Mouse (Mus musculus) heart, adult 2 months (tissue): ENCODE measurements around the gene Nup160. TPM values are rescaled to one million over a fixed set of nuclear protein-coding genes. Genes with fewer than 3 reads are reported as not detected.
A peak's percentile ranks its signal among the peaks of the same experiment; 100 is the strongest.

Source experiments
- DNase-seq, 2 experiments: peaks; one replicate each; pipeline ENCODE4 v3.0.0; 2021
- H3K27ac ChIP-seq: fragments of 200-600 bp; 2 replicates; pipeline ENCODE4 v1.8.1; 2022
- H3K27me3 ChIP-seq: fragments of 200-500 bp; 2 replicates; pipeline ENCODE4 v1.6.1; 2012; ENCODE audit warnings: mild to moderate bottlenecking, low read length, inconsistent platforms, mixed read lengths; ENCODE audit not compliant: control insufficient read depth, insufficient read depth
- H3K36me3 ChIP-seq: fragments of 200-500 bp; 2 replicates; pipeline ENCODE4 v1.6.1; 2012; ENCODE audit warnings: low read length, inconsistent platforms; ENCODE audit not compliant: control insufficient read depth, insufficient read depth
- H3K4me1 ChIP-seq: fragments of 200-500 bp; 2 replicates; pipeline ENCODE4 v1.6.1; 2011; ENCODE audit warnings: low read length; ENCODE audit not compliant: control insufficient read depth, insufficient read depth
- H3K4me3 ChIP-seq: fragments of 200-600 bp; 2 replicates; pipeline ENCODE4 v1.8.1; 2022
- H3K79me2 ChIP-seq: fragments of 200-500 bp; replicated peaks from 2 replicates; pipeline ENCODE4 v1.6.1; 2012; ENCODE audit warnings: mild to moderate bottlenecking, inconsistent platforms, low read length, moderate library complexity, mixed read lengths; ENCODE audit not compliant: control insufficient read depth, insufficient read depth
- H3K9ac ChIP-seq: fragments of 200-500 bp; 2 replicates; pipeline ENCODE4 v1.6.1; 2012; ENCODE audit warnings: low read depth, mild to moderate bottlenecking, control low read depth, inconsistent platforms, low read length, mixed read lengths
- CTCF ChIP-seq: fragments of 200-600 bp; IDR thresholded peaks from 2 replicates; pipeline ENCODE4 v1.8.1; 2022; ENCODE audit warnings: antibody characterized with exemption, mild to moderate bottlenecking, moderate library complexity
- EP300 ChIP-seq: fragments of 200-500 bp; IDR thresholded peaks from 2 replicates; pipeline ENCODE4 v1.6.1; 2011; ENCODE audit warnings: low read depth, low read length, control low read depth; ENCODE audit not compliant: insufficient read depth
- POLR2A ChIP-seq: fragments of 200-500 bp; IDR thresholded peaks from 2 replicates; pipeline ENCODE4 v1.6.1; 2011; ENCODE audit warnings: mild to moderate bottlenecking, low read depth, low read length, control low read depth; ENCODE audit not compliant: insufficient read depth
- WGBS: fragments of 180-500 bp; shearing (Covaris S2); methylation state at CpG from one replicate; pipeline ENCODE4 v1.1.7; 2018; 5-methylcytosine and 5-hydroxymethylcytosine counted together
- intact Hi-C: fragments of 180-260 bp; cut with DNase I; formaldehyde crosslinking; loops from one replicate; pipeline ENCODE4 v1.15.1; 2025
- polyA plus RNA-seq: library from polyadenylated mRNA; depleted of rRNA; stranded (reverse); fragments of >200 nt; gene quantifications from 2 replicates; pipeline ENCODE4 v1.2.3, GENCODE M21; 2012
- total RNA-seq, 2 experiments: library from RNA; stranded (reverse); gene quantifications; 2 replicates each; pipeline ENCODE4 v1.2.3; 2021

The Nup160 gene
- total and polyA plus RNA-seq, 3 experiments = 5.2 to 13.9 (median 12.9) TPM

GRCm38 (mm10) chr2:90673339-90673738 is 3.7 kb upstream of the Nup160 start:
- no peak overlapping the region for H3K27ac ChIP-seq
- no peak overlapping the region for H3K4me3 ChIP-seq
- no peaks in the 10 kb centered on the region; the same call in 1 of the 2 replicates for H3K4me1 ChIP-seq
- DNase-seq = no peak
- TF ChIP-seq CTCF (no peak), POLR2A (no peak)
- H3K27me3 ChIP-seq = no peaks in the 10 kb centered on the region
- no peaks in the 10 kb centered on the region for H3K79me2 ChIP-seq
- H3K36me3 ChIP-seq = no peaks in the 10 kb centered on the region
- 100% methylated on average over 1 of the region's 1 CpGs for WGBS
- H3K9ac ChIP-seq = no peak overlapping the region
- intact Hi-C loops = no loop called here

GRCm38 (mm10) chr2:90674555-90674954 is 2.5 kb upstream of the Nup160 start:
- Histone ChIP-seq H3K9ac (no peak overlapping the region), H3K27me3 (no peaks in the 10 kb centered on the region), H3K4me3 (no peak overlapping the region), H3K4me1 (peaks cover 2% of the 10 kb centered on the region), H3K27ac (no peak overlapping the region), H3K36me3 (no peaks in the 10 kb centered on the region), H3K79me2 (no peaks in the 10 kb centered on the region)
- 89% methylated on average over 2 of the region's 2 CpGs for WGBS
- intact Hi-C loops = no loop called here
- TF ChIP-seq POLR2A = no peak
- no peak for TF ChIP-seq EP300
- TF ChIP-seq CTCF = peak; percentile 55
- DNase-seq = no peak

- H3K79me2 ChIP-seq = no peaks in the 10 kb centered on the region
- no peaks in the 10 kb centered on the region for H3K27me3 ChIP-seq
- H3K36me3 ChIP-seq = no peaks in the 10 kb centered on the region
- H3K4me1 ChIP-seq = peaks cover 2% of the 10 kb centered on the region
- H3K27ac ChIP-seq = no peak overlapping the region
- TF ChIP-seq CTCF (no peak), POLR2A (no peak), EP300 (no peak)
- WGBS = 85% methylated on average over 2 of the region's 2 CpGs
- H3K4me3 ChIP-seq = no peak overlapping the region
- no peak overlapping the region for H3K9ac ChIP-seq
- intact Hi-C loops = no loop called here
- no peak for DNase-seq
Observed at GRCm38 (mm10) chr2:90675488-90675887, 1.5 kb upstream of the Nup160 start.

GRCm38 (mm10) chr2:90678256-90679060 is 1.4 kb downstream of the Nup160 start:
- H3K9ac ChIP-seq = peak overlapping the region; percentile 72
- H3K79me2 ChIP-seq = no peaks in the 10 kb centered on the region
- intact Hi-C loops = loop anchor here (2.0 kb wide), 3 partner anchors 68 to 204 kb away; partner anchors contain the start of gene Ptprj
- DNase-seq = no peak
- no peaks in the 10 kb centered on the region for H3K27me3 ChIP-seq
- peak overlapping the region; percentile 98 for H3K27ac ChIP-seq
- H3K4me3 ChIP-seq = peak overlapping the region; percentile 90
- peaks cover 2% of the 10 kb centered on the region for H3K4me1 ChIP-seq
- TF ChIP-seq CTCF (peak; percentile 68), POLR2A (no peak), EP300 (no peak)
- H3K36me3 ChIP-seq = no peaks in the 10 kb centered on the region
- WGBS = 30% methylated on average over 26 of the region's 26 CpGs

- no peaks in the 10 kb centered on the region for H3K36me3 ChIP-seq
- no peaks in the 10 kb centered on the region for H3K79me2 ChIP-seq
- H3K4me3 ChIP-seq = peak overlapping the region; percentile 90
- peak; percentile 30; the same call in 1 of the 2 replicates for TF ChIP-seq CTCF
- peak; percentile 83 for TF ChIP-seq POLR2A
- 0 out of 2 replicates have a peak, but pooled peaks have one; percentile 13 for TF ChIP-seq EP300
- under 1% methylated on average over 63 of the region's 63 CpGs for WGBS
- peak overlapping the region; percentile 72 for H3K9ac ChIP-seq
- DNase-seq = peak; percentile 93 to 97
- intact Hi-C loops = loop anchor here (2.0 kb wide), 3 partner anchors 68 to 204 kb away; partner anchors contain the start of gene Ptprj
- H3K27ac ChIP-seq = peak overlapping the region; percentile 98
- no peaks in the 10 kb centered on the region for H3K27me3 ChIP-seq
- peaks cover 2% of the 10 kb centered on the region for H3K4me1 ChIP-seq
Observed at GRCm38 (mm10) chr2:90679061-90679810, 2.2 kb downstream of the Nup160 start.
